Mouse (Mus musculus) midbrain, postnatal 0 days (tissue): Measurements from ENCODE around the gene Crx. TPM values are rescaled to one million over a fixed set of nuclear protein-coding genes. Genes with fewer than 3 reads are reported as not detected.

Experiments
- ATAC-seq: fragments of 200-750 bp; cut with Nextera tagmentation; 2 replicates; pipeline ENCODE4 v1.8.0; 2017; ENCODE audit warnings: moderate number of reproducible peaks, mild to moderate bottlenecking, moderate TSS enrichment, moderate library complexity; ENCODE audit not compliant: low FRiP score
- DNase-seq: peaks from one replicate; pipeline ENCODE4 v3.0.0-alpha.2; 2015; ENCODE audit warnings: low spot score
- H3K27ac ChIP-seq: fragments of 300-500 bp; sonication (generic); 2 replicates; pipeline ENCODE4 v1.5.1; 2014; ENCODE audit warnings: low read depth, mild to moderate bottlenecking, low read length, mixed read lengths
- H3K27me3 ChIP-seq: fragments of 300-500 bp; sonication (generic); 2 replicates; pipeline ENCODE4 v1.6.1; 2014; ENCODE audit warnings: low read length, control low read depth, mixed read lengths; ENCODE audit not compliant: insufficient read depth
- H3K36me3 ChIP-seq: fragments of 300-500 bp; sonication (generic); 2 replicates; pipeline ENCODE4 v1.6.1; 2014; ENCODE audit warnings: low read length, control low read depth, mixed read lengths; ENCODE audit not compliant: insufficient read depth
- H3K4me1 ChIP-seq: fragments of 300-500 bp; sonication (generic); 2 replicates; pipeline ENCODE4 v1.6.1; 2014; ENCODE audit warnings: mild to moderate bottlenecking, control low read depth, antibody characterized with exemption, low read length, mixed read lengths; ENCODE audit not compliant: insufficient read depth
- H3K4me2 ChIP-seq: fragments of 300-500 bp; sonication (generic); 2 replicates; pipeline ENCODE4 v1.6.1; 2014; ENCODE audit warnings: low read depth, mild to moderate bottlenecking, low read length, mixed read lengths; ENCODE audit not compliant: poor library complexity, severe bottlenecking
- H3K4me3 ChIP-seq: fragments of 300-500 bp; sonication (generic); 2 replicates; pipeline ENCODE4 v1.5.1; 2014; ENCODE audit warnings: low read depth, mild to moderate bottlenecking, low read length, moderate library complexity
- H3K9ac ChIP-seq: fragments of 300-500 bp; sonication (generic); replicated peaks from 2 replicates; pipeline ENCODE4 v1.6.1; 2014; ENCODE audit warnings: mild to moderate bottlenecking, low read length, moderate library complexity, mixed read lengths; ENCODE audit not compliant: poor library complexity, severe bottlenecking
- H3K9me3 ChIP-seq: fragments of 300-500 bp; sonication (generic); 2 replicates; pipeline ENCODE4 v1.6.1; 2016; ENCODE audit warnings: low read length, control low read depth
- CTCF ChIP-seq: IDR thresholded peaks from 2 replicates; pipeline ENCODE4 v1.5.1; 2016; ENCODE audit warnings: antibody characterized with exemption, mild to moderate bottlenecking
- WGBS: fragments of 180-500 bp; shearing (Covaris S2); extraction: QIAGEN DNeasy Blood & Tissue Kit; methylation state at CpG from one replicate; pipeline ENCODE4 v1.1.7; 2014; 5-methylcytosine and 5-hydroxymethylcytosine counted together
- polyA plus RNA-seq: library from polyadenylated mRNA; unstranded; fragments of >200 nt; fragmentation: Nextera tagmentation; extraction: Ambion mirVana; gene quantifications from 2 replicates; pipeline ENCODE4 v1.2.1, GENCODE M21; 2015
- total RNA-seq: library from RNA; depleted of rRNA; stranded (reverse); fragments of >200 nt; gene quantifications from 2 replicates; pipeline ENCODE4 v1.2.3, GENCODE M21; 2014

Gene Crx
- total and polyA plus RNA-seq, 2 experiments from 2014 or later = 0.22 TPM; not detected in 1

- H3K36me3 ChIP-seq = no peaks in the 10 kb centered on the region
- H3K4me1 ChIP-seq = no peaks in the 10 kb centered on the region
- no peak overlapping the region for H3K4me3 ChIP-seq
- no peak for ATAC-seq
- no peak overlapping the region for H3K9ac ChIP-seq
- no peak for DNase-seq
- no peak overlapping the region for H3K4me2 ChIP-seq
- no peaks in the 10 kb centered on the region for H3K9me3 ChIP-seq
- no peaks in the 10 kb centered on the region for H3K27me3 ChIP-seq
- WGBS = 87% methylated on average over 5 of the region's 5 CpGs
- no peak overlapping the region for H3K27ac ChIP-seq
- no peak for TF ChIP-seq CTCF
These were observed 30.8 kb upstream of the Crx start for GRCm38 (mm10) chr7:15910521-15910920.

GRCm38 (mm10) chr7:15907971-15908590, 28.3 kb upstream of the Crx start:
- Histone ChIP-seq H3K4me2 (no peak overlapping the region), H3K9me3 (no peaks in the 10 kb centered on the region), H3K9ac (no peak overlapping the region), H3K36me3 (no peaks in the 10 kb centered on the region), H3K4me1 (no peaks in the 10 kb centered on the region), H3K4me3 (no peak overlapping the region), H3K27ac (no peak overlapping the region), H3K27me3 (no peaks in the 10 kb centered on the region)
- TF ChIP-seq CTCF = no peak
- ATAC-seq = no peak
- WGBS = 78% methylated on average over 8 of the region's 8 CpGs
- no peak for DNase-seq

- Histone ChIP-seq H3K4me2 (no peak overlapping the region), H3K9ac (no peak overlapping the region), H3K27ac (no peak overlapping the region), H3K36me3 (no peaks in the 10 kb centered on the region), H3K4me3 (no peak overlapping the region), H3K9me3 (no peaks in the 10 kb centered on the region), H3K27me3 (no peaks in the 10 kb centered on the region), H3K4me1 (no peaks in the 10 kb centered on the region)
- 82% methylated on average over 1 of the region's 1 CpGs for WGBS
- DNase-seq = no peak
- no peak for ATAC-seq
- no peak for TF ChIP-seq CTCF
These were observed 26.8 kb upstream of the Crx start for GRCm38 (mm10) chr7:15906602-15907001.

- no peak overlapping the region for H3K27ac ChIP-seq
- H3K36me3 ChIP-seq = no peaks in the 10 kb centered on the region
- no peak overlapping the region for H3K4me3 ChIP-seq
- H3K27me3 ChIP-seq = no peaks in the 10 kb centered on the region
- DNase-seq (no peak), ATAC-seq (no peak)
- no peak for TF ChIP-seq CTCF
- no peak overlapping the region for H3K4me2 ChIP-seq
- no peaks in the 10 kb centered on the region for H3K4me1 ChIP-seq
- H3K9ac ChIP-seq = no peak overlapping the region
- no peaks in the 10 kb centered on the region for H3K9me3 ChIP-seq
- WGBS = 22% methylated on average over 7 of the region's 7 CpGs
These were observed 26.1 kb upstream of the Crx start for GRCm38 (mm10) chr7:15905861-15906260.

DNA sequence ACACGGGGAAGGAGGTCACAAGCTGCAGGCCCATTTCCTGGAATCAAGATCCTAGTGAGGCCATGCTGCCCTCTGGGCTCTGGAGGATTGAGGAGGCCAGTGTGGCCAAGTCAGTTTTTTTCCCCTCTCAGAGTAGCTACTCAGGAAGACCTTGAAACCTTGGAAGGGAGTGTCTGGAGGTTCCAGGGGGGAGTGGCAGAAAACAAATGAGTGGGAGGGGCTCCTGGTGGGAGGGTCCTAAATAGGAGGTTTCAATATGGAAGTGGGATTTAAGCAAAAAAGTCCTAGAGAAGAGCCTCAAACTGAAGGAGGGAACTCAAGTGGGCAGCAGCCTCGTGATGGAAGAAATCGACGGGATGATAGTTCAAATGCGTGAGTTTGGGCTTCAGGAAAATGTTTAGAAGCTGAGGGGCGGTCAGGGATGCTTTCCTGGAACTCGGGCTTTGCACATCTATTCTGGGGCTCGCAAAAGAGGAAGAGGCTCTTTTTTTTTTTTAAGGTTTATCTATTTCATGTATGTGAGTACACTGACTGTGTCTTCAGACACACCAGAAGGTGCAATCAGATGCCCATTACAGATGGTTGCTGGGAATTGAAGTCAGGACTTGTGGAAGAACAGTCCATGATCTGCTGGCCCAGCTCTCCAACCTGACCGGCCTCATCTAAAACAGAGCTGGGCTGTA, 21.7 kb upstream of the Crx start:
- Histone ChIP-seq H3K27me3 (no peaks in the 10 kb centered on the region), H3K9ac (no peak overlapping the region), H3K4me2 (no peak overlapping the region), H3K4me3 (no peak overlapping the region), H3K36me3 (no peaks in the 10 kb centered on the region), H3K4me1 (no peaks in the 10 kb centered on the region), H3K9me3 (no peaks in the 10 kb centered on the region), H3K27ac (no peak overlapping the region)
- 81% methylated on average over 9 of the region's 9 CpGs for WGBS
- TF ChIP-seq CTCF = no peak
- DNase-seq (no peak), ATAC-seq (no peak)

- Histone ChIP-seq H3K4me2 (no peak overlapping the region), H3K27ac (no peak overlapping the region), H3K4me1 (no peaks in the 10 kb centered on the region), H3K36me3 (no peaks in the 10 kb centered on the region), H3K4me3 (no peak overlapping the region), H3K9me3 (no peaks in the 10 kb centered on the region), H3K27me3 (no peaks in the 10 kb centered on the region), H3K9ac (no peak overlapping the region)
- no peak for TF ChIP-seq CTCF
- DNase-seq = no peak
- no peak for ATAC-seq
- WGBS = 90% methylated on average over 1 of the region's 1 CpGs
These were observed 14.5 kb upstream of the Crx start for GRCm38 (mm10) chr7:15894251-15894650.
